Mouse (Mus musculus): ENCODE measurements around the gene Slc7a8.
"Not testable (repeated sequence)": the region's sequence is repeated elsewhere in the genome, so short reads cannot be mapped to it uniquely, and the experiment has no call there.

Gene Slc7a8

GRCm38 (mm10) chr14:54780836-54781609 is 723 bp downstream of the Slc7a8 start:
- in situ Hi-C loops (cut with MboI, MseI): no loop called here

DNA sequence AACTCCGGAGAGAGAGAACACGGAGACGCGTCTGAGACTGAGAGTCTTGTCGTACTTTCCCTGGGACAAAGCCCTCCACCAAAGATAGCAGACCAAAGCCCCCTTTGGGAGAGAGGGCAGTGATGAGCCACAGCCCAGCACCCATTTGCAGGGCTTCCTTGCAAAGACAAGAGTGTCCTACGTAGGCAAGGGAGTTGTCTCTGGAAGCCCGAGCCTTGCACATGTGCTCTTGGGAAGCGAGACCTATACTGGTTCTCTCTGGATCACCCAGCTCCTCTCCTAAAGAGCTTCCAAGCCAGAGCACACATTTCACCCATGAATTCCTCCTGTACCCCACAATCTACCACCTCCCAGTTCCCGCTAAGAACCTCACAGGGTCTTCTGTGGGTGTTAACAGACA is 1.7 kb downstream of the Slc7a8 start:
- in situ Hi-C loops (cut with MboI, MseI): no loop called here

DNA sequence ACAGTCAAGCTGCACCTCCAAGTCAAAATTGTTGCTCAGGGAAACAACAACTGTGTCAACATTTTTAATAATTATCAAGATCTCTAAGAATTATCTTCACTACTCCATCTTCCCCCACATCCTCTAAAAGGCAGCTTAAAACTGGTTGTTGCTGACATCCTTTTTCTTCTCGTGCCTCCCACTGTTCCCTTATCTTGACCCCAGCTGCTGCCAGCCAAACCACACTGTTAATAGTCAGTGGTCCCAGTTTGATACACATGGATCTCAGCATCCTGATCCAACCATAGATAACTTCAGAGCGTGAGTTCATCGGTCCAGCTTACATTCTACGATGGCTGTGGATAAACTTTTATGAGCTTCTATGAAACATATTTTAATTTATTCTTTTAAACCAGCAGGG is 3.9 kb downstream of the Slc7a8 start:
- in situ Hi-C loops (cut with MboI, MseI): no loop called here

DNA sequence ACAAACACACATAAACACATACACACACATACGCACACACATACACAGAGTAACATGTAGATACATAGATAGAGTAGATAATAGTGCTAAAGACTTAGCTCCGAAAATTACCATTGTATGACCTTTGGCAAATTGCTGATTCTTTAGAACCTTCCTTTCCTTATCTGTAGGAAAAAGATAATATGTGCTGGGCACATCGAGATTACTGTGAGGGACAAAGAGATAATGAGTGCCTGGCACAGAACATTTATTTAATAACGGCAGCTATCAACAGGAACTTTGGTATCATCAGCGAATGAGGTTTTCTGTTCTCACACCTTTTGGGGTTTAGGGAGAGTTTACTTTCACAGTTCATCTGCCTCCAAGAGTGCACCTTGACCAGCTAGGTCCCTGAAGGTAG is 5.0 kb downstream of the Slc7a8 start:
- in situ Hi-C loops (cut with MboI, MseI): no loop called here

GRCm38 (mm10) chr14:54775534-54776041 is 6.2 kb downstream of the Slc7a8 start:
- in situ Hi-C loops (cut with MboI, MseI): no loop called here

DNA sequence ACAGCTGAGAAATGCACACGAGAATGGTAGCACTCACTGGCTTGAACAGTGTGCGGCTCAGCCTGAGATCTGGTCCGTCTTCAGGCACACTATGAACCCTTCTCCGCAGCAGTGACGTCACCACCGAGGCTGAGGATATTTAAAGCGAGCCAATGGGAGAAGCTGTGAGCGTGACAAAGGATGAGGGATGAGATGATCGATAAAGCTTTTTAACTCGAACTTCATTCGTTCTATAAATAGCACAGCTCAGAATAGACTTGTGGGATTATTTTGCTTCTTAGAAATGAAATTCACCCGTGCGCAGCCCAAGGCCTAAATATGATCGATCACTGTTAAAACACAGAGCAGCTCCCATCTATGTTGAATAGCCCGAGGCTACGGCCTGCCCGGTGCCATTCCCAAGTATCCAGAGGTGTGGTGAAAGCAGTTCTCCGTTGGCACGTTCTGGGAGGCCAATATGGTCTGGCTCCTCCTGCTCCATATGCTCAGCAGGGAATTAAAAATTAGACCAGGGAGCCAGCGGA is 9.4 kb downstream of the Slc7a8 start:
- in situ Hi-C loops (cut with MboI, MseI): no loop called here

GRCm38 (mm10) chr14:54770373-54770772 is 11.4 kb downstream of the Slc7a8 start:
- in situ Hi-C loops (cut with MboI, MseI): no loop called here

DNA sequence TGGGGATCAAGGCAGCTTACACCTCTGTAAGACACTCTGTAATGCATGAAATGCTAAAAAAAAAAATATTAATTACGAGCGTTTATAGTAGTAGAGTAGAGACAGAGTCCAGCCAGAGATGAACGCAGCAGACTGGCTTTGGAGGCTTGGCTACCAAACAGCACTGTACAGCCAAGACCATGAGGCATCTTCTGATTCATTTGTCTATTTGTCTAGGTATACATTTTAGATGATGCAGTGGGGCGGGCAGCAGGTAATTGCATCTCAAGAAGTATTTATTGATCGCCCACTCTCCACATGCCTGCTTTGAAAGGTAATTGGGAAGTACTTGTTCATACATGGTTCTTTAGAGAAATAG is 12.7 kb downstream of the Slc7a8 start:
- in situ Hi-C loops (cut with MboI, MseI): no loop called here

DNA sequence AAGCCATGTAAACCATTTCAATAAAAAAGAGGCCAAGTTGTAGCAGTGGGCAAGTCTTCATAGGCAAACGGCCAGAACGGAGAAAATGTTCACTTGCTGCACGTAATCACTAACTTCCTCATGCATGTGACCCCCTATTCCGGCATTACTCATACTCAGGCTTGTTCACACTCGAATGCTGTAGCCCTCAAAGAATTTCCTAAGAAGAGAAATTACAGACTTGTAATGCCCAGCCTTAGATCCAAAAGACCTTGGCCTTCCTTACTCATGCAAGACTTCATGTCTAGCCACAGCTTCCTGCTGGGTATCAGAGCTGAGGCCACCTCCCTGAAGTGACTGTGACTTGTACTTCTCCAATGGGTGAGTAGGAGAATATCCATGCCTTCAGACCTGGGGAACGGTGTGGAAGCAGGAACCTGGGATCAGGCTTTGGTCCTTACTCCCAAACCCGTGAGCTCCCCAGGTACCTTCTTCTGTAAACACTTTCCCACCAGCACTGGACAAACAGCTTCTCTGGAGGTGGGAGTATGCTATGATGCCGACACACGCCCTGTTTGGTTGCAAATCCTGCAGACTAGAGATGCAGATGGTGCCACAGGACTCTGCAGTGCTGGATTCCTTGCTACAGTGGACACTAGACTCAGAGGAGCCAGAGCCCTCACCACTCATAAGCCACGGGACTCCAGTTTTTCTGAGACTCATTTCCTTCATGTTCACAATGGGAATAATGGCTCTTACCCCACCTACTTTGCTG is 13.3 kb downstream of the Slc7a8 start:
- in situ Hi-C loops (cut with MboI, MseI): no loop called here

GRCm38 (mm10) chr14:54766937-54767336 is 14.8 kb downstream of the Slc7a8 start:
- in situ Hi-C loops (cut with MboI, MseI): not testable (repeated sequence)

GRCm38 (mm10) chr14:54756382-54756781 is 25.4 kb downstream of the Slc7a8 start:
- in situ Hi-C loops (cut with MboI, MseI): no loop called here

- in situ Hi-C loops (cut with MboI, MseI): loop anchor here (5.0 kb wide), 1 partner anchor 78 kb away; no protein-coding TSS in a partner anchor
These were observed 27.1 kb downstream of the Slc7a8 start for GRCm38 (mm10) chr14:54754602-54755018.

DNA sequence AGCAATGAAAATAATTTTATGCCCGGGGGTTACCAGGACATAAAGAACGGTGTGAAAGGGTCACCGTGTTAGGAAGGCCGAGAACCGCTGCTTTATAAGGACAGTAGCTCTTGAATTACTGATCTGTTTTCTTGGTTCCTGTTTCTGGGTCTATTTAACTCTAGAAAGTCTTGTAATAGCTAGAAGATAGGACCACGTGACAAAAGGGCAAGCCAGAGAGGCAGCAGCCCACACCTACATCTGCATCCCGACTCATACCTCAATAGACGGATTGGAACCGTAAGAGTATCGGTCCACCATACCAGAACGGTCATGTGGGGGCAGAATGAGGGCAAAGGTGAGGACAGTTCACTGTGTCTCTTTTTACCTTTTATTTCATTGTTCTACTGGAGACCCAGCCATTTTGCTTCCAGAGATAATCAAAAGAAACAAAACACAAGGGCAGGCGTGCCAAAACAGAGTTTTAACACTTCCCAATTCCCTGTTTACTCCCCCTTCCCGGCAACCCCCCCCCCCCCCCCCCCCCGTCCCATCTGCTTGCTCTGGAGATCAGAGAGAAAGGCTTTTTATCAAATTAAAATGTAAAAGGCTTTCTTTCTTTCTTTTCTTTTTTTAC is 27.7 kb downstream of the Slc7a8 start:
- in situ Hi-C loops (cut with MboI, MseI): loop anchor here (5.0 kb wide), 1 partner anchor 78 kb away; no protein-coding TSS in a partner anchor

DNA sequence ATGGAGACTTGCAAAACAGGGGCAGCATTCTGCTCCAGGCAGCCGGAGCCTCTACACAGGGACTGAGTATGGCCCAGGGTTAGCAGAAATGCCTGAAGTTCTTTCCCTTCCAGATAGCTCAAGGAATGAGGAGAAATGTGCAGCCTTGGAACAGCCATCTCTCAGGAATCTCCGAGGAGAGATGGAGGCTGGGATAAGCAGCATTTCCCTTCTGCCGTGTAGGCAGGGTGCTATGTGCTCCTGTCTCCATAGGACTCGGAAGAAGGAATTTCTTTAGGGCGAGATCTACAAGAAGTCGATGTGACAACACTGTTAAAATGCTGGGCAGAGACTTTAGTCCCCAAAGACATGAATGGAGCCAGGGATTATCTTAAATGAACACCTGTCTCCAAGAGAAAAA is 28.8 kb downstream of the Slc7a8 start:
- in situ Hi-C loops (cut with MboI, MseI): loop anchor here (5.0 kb wide), 1 partner anchor 79 kb away; no protein-coding TSS in a partner anchor

GRCm38 (mm10) chr14:54751768-54752167 is 30.0 kb downstream of the Slc7a8 start:
- in situ Hi-C loops (cut with MboI, MseI): loop anchor here (5.0 kb wide), 1 partner anchor 81 kb away; no protein-coding TSS in a partner anchor

- in situ Hi-C loops (cut with MboI, MseI): loop anchor here (10.0 kb wide), 1 partner anchor 364 kb away; no protein-coding TSS in a partner anchor
These were observed 32.5 kb downstream of the Slc7a8 start for GRCm38 (mm10) chr14:54749238-54749637.

- in situ Hi-C loops (cut with MboI, MseI): loop anchor here (10.0 kb wide), 1 partner anchor 363 kb away; no protein-coding TSS in a partner anchor
These were observed 33.5 kb downstream of the Slc7a8 start for GRCm38 (mm10) chr14:54747942-54748917.

- in situ Hi-C loops (cut with MboI, MseI): loop anchor here (10.0 kb wide), 1 partner anchor 361 kb away; no protein-coding TSS in a partner anchor
These were observed 35.7 kb downstream of the Slc7a8 start for GRCm38 (mm10) chr14:54746038-54746437.

DNA sequence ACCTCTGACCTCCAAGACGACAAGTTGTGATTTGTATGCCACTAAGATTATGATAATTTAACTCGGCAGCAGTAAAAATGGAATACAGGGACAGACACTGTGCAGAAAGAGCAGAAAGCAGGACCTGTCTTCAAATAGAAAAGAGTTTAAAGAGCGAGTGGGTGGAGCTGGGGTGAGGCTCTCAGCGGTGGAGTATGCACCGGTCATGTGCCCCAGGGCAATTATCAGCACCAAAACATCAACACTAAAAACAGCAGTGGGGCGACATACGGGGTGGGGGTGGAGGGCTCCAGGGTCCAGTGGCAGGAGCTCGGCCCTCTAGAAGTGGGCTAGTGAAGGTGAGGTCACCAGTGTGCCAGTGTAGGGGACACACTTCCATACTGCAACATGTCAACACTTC is 37.3 kb downstream of the Slc7a8 start:
- in situ Hi-C loops (cut with MboI, MseI): loop anchor here (10.0 kb wide), 1 partner anchor 360 kb away; no protein-coding TSS in a partner anchor

DNA sequence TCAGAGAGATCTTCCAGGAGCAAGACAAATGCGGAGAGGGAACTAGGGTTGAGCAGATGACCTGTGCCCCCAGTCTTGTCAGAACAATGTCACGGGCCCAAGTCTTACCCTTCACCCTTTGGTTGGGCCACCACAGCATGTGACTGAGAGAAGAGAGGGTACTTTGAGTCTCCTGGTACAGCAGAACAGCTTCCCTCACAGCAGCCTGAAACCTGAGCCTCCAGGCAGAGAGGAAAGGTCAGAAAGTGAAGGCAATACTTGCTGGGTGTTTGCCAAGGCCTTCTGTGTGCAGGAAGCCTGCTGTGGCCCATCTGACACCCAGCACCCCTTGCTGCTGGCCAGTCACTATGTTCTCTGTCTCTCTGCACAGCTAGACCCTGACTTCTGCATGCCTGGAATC is 39.4 kb downstream of the Slc7a8 start:
- in situ Hi-C loops (cut with MboI, MseI): loop anchor here (10.0 kb wide), 1 partner anchor 358 kb away; no protein-coding TSS in a partner anchor
